Mouse (Mus musculus) myocyte (in vitro differentiated cells): Measurements from ENCODE around the gene Pdzd2.

Experiments used
- E2F4 ChIP-seq: IDR thresholded peaks from one replicate; pipeline ENCODE4 v1.6.1; 2011; ENCODE audit warnings: mild to moderate bottlenecking, control low read depth, moderate library complexity; ENCODE audit not compliant: insufficient read depth
- MAX ChIP-seq: IDR thresholded peaks from one replicate; pipeline ENCODE4 v1.6.1; 2011; ENCODE audit warnings: low read depth, mild to moderate bottlenecking, control low read depth
- MYOD1 ChIP-seq, 3 experiments: IDR thresholded peaks; one replicate each; pipeline ENCODE4 v1.6.1; 2011; ENCODE audit warnings: control low read depth in 2 of 3, low read depth in 2 of 3, mild to moderate bottlenecking in 2 of 3, moderate library complexity in 1 of 3; ENCODE audit not compliant: insufficient read length in 2 of 3, control insufficient read depth in 1 of 3
- POLR2A ChIP-seq: IDR thresholded peaks from one replicate; pipeline ENCODE4 v1.6.1; 2011; ENCODE audit warnings: low read depth, mild to moderate bottlenecking, control low read depth, moderate library complexity; ENCODE audit not compliant: insufficient read length
- POLR2AphosphoS2 ChIP-seq: IDR thresholded peaks from one replicate; pipeline ENCODE4 v1.6.1; 2011; ENCODE audit warnings: low read depth, control low read depth; ENCODE audit not compliant: insufficient read length
- USF1 ChIP-seq: IDR thresholded peaks from one replicate; pipeline ENCODE4 v1.6.1; 2011; ENCODE audit warnings: low read depth, mild to moderate bottlenecking, control low read depth, moderate library complexity

- TF ChIP-seq POLR2A: no peak
- no peak for TF ChIP-seq POLR2AphosphoS2
- TF ChIP-seq MAX: no peak
- TF ChIP-seq E2F4: no peak
- TF ChIP-seq USF1: no peak
- TF ChIP-seq MYOD1 (IDR thresholded peaks at IDR 0.05; ENCODE audit: control insufficient read depth in 1 of 3, insufficient read length in 2 of 3, low read depth in 2 of 3): no peak
These were observed 5.5 kb downstream of the Pdzd2 start for GRCm38 (mm10) chr15:12734221-12734620.
